Mouse (Mus musculus) inflammation-experienced regulatory T-cells (primary cell): ENCODE results near the gene Alg2. TPM values are rescaled to one million over a fixed set of nuclear protein-coding genes. Genes with fewer than 3 reads are reported as not detected.

Experiments
- polyA plus RNA-seq, 2 experiments: library from polyadenylated mRNA; unstranded; fragments of 100-300 nt; shearing (Covaris generic); gene quantifications; one replicate each; pipeline ENCODE4 v1.2.1; 2017

Alg2 gene
- 10 to 100 TPM; 15.9 to 21.6 TPM for polyA plus RNA-seq

GRCm38 (mm10) chr4:47473968-47474729 lies at the start of gene Alg2, which contains the start of gene Sec61b:
Gene Alg2, minus strand, starts transcription at chr4:47474333.
Gene Sec61b, plus strand, starts transcription at chr4:47474658.

Other genes with a start within 250 kb of the Alg2 start
- 10 to 100 TPM; 40.5 to 64.7 TPM for gene Tgfbr1, start 121.1 kb downstream of the Alg2 start, polyA plus RNA-seq
- gene Sec61b, start 325 bp upstream of the Alg2 start, polyA plus RNA-seq = 100 to 1,000 TPM; 170 to 184 TPM